Mouse (Mus musculus): Measurements from ENCODE around the gene Krba1. TPM values are rescaled to one million over a fixed set of nuclear protein-coding genes. Genes with fewer than 3 reads are reported as not detected.
A peak's percentile ranks its signal among the peaks of the same experiment; 100 is the strongest.

The Krba1 gene
- polyA plus RNA-seq (2016; fragmentation: Nextera tagmentation; extraction: Ambion mirVana): 3.9 and 4.1 TPM in 2 replicates

GRCm38 (mm10) chr6:48395105-48396007 lies at the start of gene Krba1:
TSS of gene Krba1 (plus strand) at chr6:48395586.
- peaks cover 21% of the 10 kb centered on the region for H3K4me1 ChIP-seq
- peak within 1 kb of the TSS; percentile 68 for H3K4me3 ChIP-seq
- H3K4me2 ChIP-seq: peak within 1 kb of the TSS; percentile 83
- no peaks in the 10 kb centered on the region for H3K9me3 ChIP-seq (replicated peaks)
- peak; percentile 86 for ATAC-seq
- H3K36me3 ChIP-seq: no peaks in the 10 kb centered on the region
- no peak within 1 kb of the TSS for H3K27ac ChIP-seq
- no peaks in the 10 kb centered on the region; the same call in 1 of the 2 replicates for H3K27me3 ChIP-seq (replicated peaks)
- WGBS (ENCODE audit: insufficient replicate concordance): 3% methylated on average over 65 of the region's 65 CpGs
- peak within 1 kb of the TSS; percentile 71 for H3K9ac ChIP-seq

- 41% methylated on average over 3 of the region's 3 CpGs for WGBS (ENCODE audit: insufficient replicate concordance)
Measured at GRCm38 (mm10) chr6:48358897-48359296, 36.5 kb upstream of the Krba1 start.

GRCm38 (mm10) chr6:48366322-48366996 lies 28.9 kb upstream of the Krba1 start:
- Histone ChIP-seq H3K4me1 (no peaks in the 10 kb centered on the region), H3K27me3 (replicated peaks) (no peaks in the 10 kb centered on the region), H3K4me2 (no peak overlapping the region), H3K9me3 (replicated peaks) (no peaks in the 10 kb centered on the region), H3K4me3 (no peak overlapping the region), H3K9ac (no peak overlapping the region), H3K27ac (no peak overlapping the region), H3K36me3 (no peaks in the 10 kb centered on the region)
- 63% methylated on average over 11 of the region's 11 CpGs for WGBS (ENCODE audit: insufficient replicate concordance)
- no peak for ATAC-seq

More at GRCm38 (mm10) chr6:48358897-48359296, 36.5 kb upstream of the Krba1 start:
- Histone ChIP-seq H3K27ac (no peak overlapping the region), H3K36me3 (no peaks in the 10 kb centered on the region), H3K4me2 (no peak overlapping the region), H3K27me3 (replicated peaks) (no peaks in the 10 kb centered on the region), H3K4me3 (no peak overlapping the region), H3K9me3 (replicated peaks) (no peaks in the 10 kb centered on the region), H3K4me1 (no peaks in the 10 kb centered on the region), H3K9ac (no peak overlapping the region)
- ATAC-seq: no peak

- Histone ChIP-seq H3K36me3 (no peaks in the 10 kb centered on the region), H3K27me3 (replicated peaks) (no peaks in the 10 kb centered on the region), H3K9me3 (replicated peaks) (no peaks in the 10 kb centered on the region), H3K9ac (no peak overlapping the region), H3K4me1 (no peaks in the 10 kb centered on the region), H3K4me3 (no peak overlapping the region), H3K4me2 (no peak overlapping the region), H3K27ac (no peak overlapping the region)
- WGBS (ENCODE audit: insufficient replicate concordance): 47% methylated on average over 3 of the region's 3 CpGs
- no peak for ATAC-seq
Measured at GRCm38 (mm10) chr6:48388221-48388620, 7.2 kb upstream of the Krba1 start.

- no peak overlapping the region for H3K27ac ChIP-seq
- no peak overlapping the region for H3K4me2 ChIP-seq
- peaks cover 21% of the 10 kb centered on the region for H3K4me1 ChIP-seq
- H3K9ac ChIP-seq: no peak overlapping the region
- no peak for ATAC-seq
- no peak overlapping the region for H3K4me3 ChIP-seq
- H3K36me3 ChIP-seq: no peaks in the 10 kb centered on the region
- H3K27me3 ChIP-seq (replicated peaks): no peaks in the 10 kb centered on the region; the same call in 1 of the 2 replicates
- no peaks in the 10 kb centered on the region for H3K9me3 ChIP-seq (replicated peaks)
Measured at GRCm38 (mm10) chr6:48393811-48394210, 1.6 kb upstream of the Krba1 start.

GRCm38 (mm10) chr6:48396008-48396595 lies 716 bp downstream of the Krba1 start:
- no peak for ATAC-seq
- no peaks in the 10 kb centered on the region for H3K9me3 ChIP-seq (replicated peaks)
- peak overlapping the region; percentile 68 for H3K4me3 ChIP-seq
- WGBS (ENCODE audit: insufficient replicate concordance): 28% methylated on average over 15 of the region's 15 CpGs
- peak overlapping the region; percentile 71 for H3K9ac ChIP-seq
- H3K4me2 ChIP-seq: peak overlapping the region; percentile 83
- H3K4me1 ChIP-seq: peaks cover 21% of the 10 kb centered on the region
- H3K27ac ChIP-seq: no peak overlapping the region
- H3K36me3 ChIP-seq: no peaks in the 10 kb centered on the region
- H3K27me3 ChIP-seq (replicated peaks): no peaks in the 10 kb centered on the region; the same call in 1 of the 2 replicates

GRCm38 (mm10) chr6:48396686-48397085 lies 1.3 kb downstream of the Krba1 start:
- H3K36me3 ChIP-seq: no peaks in the 10 kb centered on the region
- H3K4me2 ChIP-seq: no peak overlapping the region; the same call in 1 of the 2 replicates
- H3K27me3 ChIP-seq (replicated peaks): no peaks in the 10 kb centered on the region; the same call in 1 of the 2 replicates
- H3K27ac ChIP-seq: no peak overlapping the region
- WGBS (ENCODE audit: insufficient replicate concordance): 91% methylated on average over 1 of the region's 1 CpGs
- H3K4me3 ChIP-seq: no peak overlapping the region
- no peaks in the 10 kb centered on the region for H3K9me3 ChIP-seq (replicated peaks)
- H3K9ac ChIP-seq: no peak overlapping the region
- ATAC-seq: no peak
- H3K4me1 ChIP-seq: peaks cover 21% of the 10 kb centered on the region

GRCm38 (mm10) chr6:48397336-48397735 lies 1.9 kb downstream of the Krba1 start:
- Histone ChIP-seq H3K9me3 (replicated peaks) (no peaks in the 10 kb centered on the region), H3K27me3 (replicated peaks) (no peaks in the 10 kb centered on the region; the same call in 1 of the 2 replicates), H3K4me2 (no peak overlapping the region), H3K27ac (no peak overlapping the region), H3K9ac (no peak overlapping the region), H3K4me3 (no peak overlapping the region), H3K36me3 (no peaks in the 10 kb centered on the region), H3K4me1 (peaks cover 21% of the 10 kb centered on the region)
- 57% methylated on average over 4 of the region's 4 CpGs for WGBS (ENCODE audit: insufficient replicate concordance)
- ATAC-seq: 0 out of 2 replicates have a peak, but pooled peaks have one; percentile 40

- 83% methylated on average over 5 of the region's 5 CpGs for WGBS (ENCODE audit: insufficient replicate concordance)
- no peak overlapping the region for H3K4me2 ChIP-seq
- ATAC-seq: no peak
- H3K27me3 ChIP-seq (replicated peaks): no peaks in the 10 kb centered on the region
- H3K4me1 ChIP-seq: peaks cover 21% of the 10 kb centered on the region
- H3K4me3 ChIP-seq: no peak overlapping the region
- H3K9me3 ChIP-seq (replicated peaks): no peaks in the 10 kb centered on the region
- H3K36me3 ChIP-seq: peaks cover 11% of the 10 kb centered on the region; the same call in 1 of the 2 replicates
- H3K9ac ChIP-seq: no peak overlapping the region
- no peak overlapping the region for H3K27ac ChIP-seq
Measured at GRCm38 (mm10) chr6:48399906-48400305, 4.5 kb downstream of the Krba1 start.

- H3K4me1 ChIP-seq: no peaks in the 10 kb centered on the region
Measured at GRCm38 (mm10) chr6:48404071-48404470, 8.7 kb downstream of the Krba1 start.

GRCm38 (mm10) chr6:48409726-48410343 lies 14.4 kb downstream of the Krba1 start:
- H3K36me3 ChIP-seq: peaks cover 79% of the 10 kb centered on the region
- no peak overlapping the region for H3K4me3 ChIP-seq
- H3K9ac ChIP-seq: no peak overlapping the region
- H3K27me3 ChIP-seq (replicated peaks): no peaks in the 10 kb centered on the region
- H3K27ac ChIP-seq: no peak overlapping the region
- no peaks in the 10 kb centered on the region for H3K9me3 ChIP-seq (replicated peaks)
- ATAC-seq: no peak
- H3K4me1 ChIP-seq: no peaks in the 10 kb centered on the region
- H3K4me2 ChIP-seq: no peak overlapping the region
- 77% methylated on average over 4 of the region's 4 CpGs for WGBS (ENCODE audit: insufficient replicate concordance)

More at GRCm38 (mm10) chr6:48404071-48404470, 8.7 kb downstream of the Krba1 start:
- no peaks in the 10 kb centered on the region for H3K9me3 ChIP-seq (replicated peaks)
- no peak overlapping the region for H3K9ac ChIP-seq
- no peak for ATAC-seq
- H3K4me3 ChIP-seq: no peak overlapping the region
- no peak overlapping the region for H3K27ac ChIP-seq
- peaks cover 36% of the 10 kb centered on the region for H3K36me3 ChIP-seq
- no peaks in the 10 kb centered on the region for H3K27me3 ChIP-seq (replicated peaks)
- H3K4me2 ChIP-seq: no peak overlapping the region
- 76% methylated on average over 5 of the region's 5 CpGs for WGBS (ENCODE audit: insufficient replicate concordance)
